Mouse (Mus musculus) megakaryocyte, embryonic 14.5 days (primary cell): ENCODE measurements around the gene Dedd. TPM values are rescaled to one million over a fixed set of nuclear protein-coding genes. Genes with fewer than 3 reads are reported as not detected.

ENCODE experiments used
- H3K27me3 ChIP-seq: replicated peaks from 2 replicates; pipeline ENCODE3; 2012; ENCODE audit warnings: inconsistent platforms
- H3K36me3 ChIP-seq: replicated peaks from 2 replicates; pipeline ENCODE3; 2012; ENCODE audit warnings: low read length, inconsistent platforms, mixed read lengths
- H3K4me1 ChIP-seq: 2 replicates; pipeline ENCODE4 v1.6.1; 2012; ENCODE audit warnings: inconsistent platforms
- H3K4me3 ChIP-seq: replicated peaks from 2 replicates; pipeline ENCODE3; 2012; ENCODE audit warnings: moderate library complexity, mild to moderate bottlenecking, inconsistent platforms
- H3K9me3 ChIP-seq: 2 replicates; pipeline ENCODE4 v1.6.1; 2012; ENCODE audit warnings: inconsistent platforms
- FLI1 ChIP-seq: IDR thresholded peaks from 2 replicates; pipeline ENCODE4 v1.6.1; 2012; ENCODE audit warnings: low read length, inconsistent platforms, mixed read lengths
- GATA1 ChIP-seq: IDR thresholded peaks from 3 replicates; pipeline ENCODE4 v1.6.1; 2012; ENCODE audit warnings: mixed read lengths, low read length, inconsistent platforms, borderline replicate concordance
- polyA plus RNA-seq: library from polyadenylated mRNA; stranded (reverse); fragments of >175 nt; gene quantifications from 2 replicates; pipeline ENCODE4 v1.2.3, GENCODE M21; 2012; ENCODE audit warnings: low replicate concordance; ENCODE audit not compliant: insufficient read depth

Dedd gene
- polyA plus RNA-seq, 1 experiment, result 45.4 TPM

DNA sequence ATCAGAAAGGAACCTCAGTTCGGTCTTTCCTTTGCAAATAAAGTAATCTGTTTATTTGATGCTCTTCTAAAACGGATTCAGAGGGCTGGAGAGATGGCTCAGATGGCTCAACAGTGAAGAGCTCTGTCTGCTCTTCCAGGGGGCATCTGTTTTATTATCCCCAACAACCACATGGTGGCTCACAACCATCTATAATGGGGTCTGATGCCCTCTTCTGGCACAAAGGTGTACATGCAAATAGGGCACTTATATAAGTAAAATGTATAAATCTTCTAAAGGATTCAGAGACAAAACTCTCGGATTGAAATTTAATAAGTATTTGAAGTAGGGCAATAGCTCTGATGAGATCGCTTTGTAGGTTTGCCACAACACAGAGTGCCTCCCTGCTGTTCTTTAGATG lies 29.5 kb downstream of the Dedd start:
- peaks cover 22% of the 10 kb centered on the region for H3K4me1 ChIP-seq
- H3K9me3 ChIP-seq, result no peaks in the 10 kb centered on the region
- no peak overlapping the region for H3K4me3 ChIP-seq
- H3K36me3 ChIP-seq, result peaks cover 48% of the 10 kb centered on the region
- no peaks in the 10 kb centered on the region for H3K27me3 ChIP-seq
- TF ChIP-seq FLI1, result no peak
- TF ChIP-seq GATA1, result no peak

DNA sequence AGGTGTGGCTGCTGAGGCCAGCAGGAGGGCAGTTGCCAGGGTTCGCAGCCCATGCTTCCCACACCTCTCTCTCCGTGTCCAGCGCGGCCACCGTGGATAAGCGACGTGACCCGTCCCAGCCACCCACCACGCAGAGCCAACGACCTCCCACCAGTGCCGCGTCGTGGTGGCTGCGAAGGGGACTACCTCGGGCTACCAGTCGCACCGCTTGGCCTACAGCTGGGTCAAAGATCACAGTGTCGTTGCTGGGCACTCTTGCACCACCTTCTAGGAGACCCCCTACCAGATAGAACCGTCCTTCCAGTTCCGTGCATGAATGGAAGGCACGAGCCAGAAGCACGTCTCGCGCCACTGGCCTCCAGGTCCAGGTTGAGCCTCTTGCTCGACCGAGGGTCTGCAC lies 31.3 kb downstream of the Dedd start:
- H3K4me3 ChIP-seq, result peak overlapping the region; percentile 86
- peaks cover 18% of the 10 kb centered on the region for H3K4me1 ChIP-seq
- H3K36me3 ChIP-seq, result peaks cover 44% of the 10 kb centered on the region
- no peak for TF ChIP-seq FLI1
- TF ChIP-seq GATA1, result no peak
- H3K9me3 ChIP-seq, result no peaks in the 10 kb centered on the region
- H3K27me3 ChIP-seq, result peaks cover 1% of the 10 kb centered on the region

DNA sequence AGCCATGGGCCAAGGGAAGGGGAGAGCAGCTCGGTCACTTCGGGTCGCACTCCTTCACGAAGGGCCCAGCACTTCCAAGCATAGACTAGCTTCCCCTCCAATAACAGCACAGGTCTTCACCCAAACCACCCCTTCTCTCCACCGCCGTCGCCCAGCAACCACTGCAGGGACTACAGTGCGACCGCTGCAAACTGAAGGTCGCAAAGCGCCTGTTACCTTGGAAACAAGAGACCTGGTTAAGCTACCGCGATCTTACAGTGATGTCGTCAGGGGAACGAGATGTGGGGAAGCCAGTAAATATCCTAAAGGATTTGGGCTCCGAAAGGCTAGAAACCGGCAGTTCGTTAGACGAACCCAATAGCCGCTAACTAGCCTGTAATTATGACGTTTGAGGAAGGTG lies 31.7 kb downstream of the Dedd start, which contains the start of gene Klhdc9:
Gene Klhdc9, minus strand, starts transcription at position 143 of the 400 bp plus-strand sequence.
- Histone ChIP-seq H3K9me3 (no peaks in the 10 kb centered on the region), H3K36me3 (peaks cover 44% of the 10 kb centered on the region), H3K4me3 (peak within 1 kb of the TSS; percentile 86), H3K4me1 (peaks cover 18% of the 10 kb centered on the region), H3K27me3 (peaks cover 3% of the 10 kb centered on the region)
- no peak for TF ChIP-seq FLI1
- no peak for TF ChIP-seq GATA1

DNA sequence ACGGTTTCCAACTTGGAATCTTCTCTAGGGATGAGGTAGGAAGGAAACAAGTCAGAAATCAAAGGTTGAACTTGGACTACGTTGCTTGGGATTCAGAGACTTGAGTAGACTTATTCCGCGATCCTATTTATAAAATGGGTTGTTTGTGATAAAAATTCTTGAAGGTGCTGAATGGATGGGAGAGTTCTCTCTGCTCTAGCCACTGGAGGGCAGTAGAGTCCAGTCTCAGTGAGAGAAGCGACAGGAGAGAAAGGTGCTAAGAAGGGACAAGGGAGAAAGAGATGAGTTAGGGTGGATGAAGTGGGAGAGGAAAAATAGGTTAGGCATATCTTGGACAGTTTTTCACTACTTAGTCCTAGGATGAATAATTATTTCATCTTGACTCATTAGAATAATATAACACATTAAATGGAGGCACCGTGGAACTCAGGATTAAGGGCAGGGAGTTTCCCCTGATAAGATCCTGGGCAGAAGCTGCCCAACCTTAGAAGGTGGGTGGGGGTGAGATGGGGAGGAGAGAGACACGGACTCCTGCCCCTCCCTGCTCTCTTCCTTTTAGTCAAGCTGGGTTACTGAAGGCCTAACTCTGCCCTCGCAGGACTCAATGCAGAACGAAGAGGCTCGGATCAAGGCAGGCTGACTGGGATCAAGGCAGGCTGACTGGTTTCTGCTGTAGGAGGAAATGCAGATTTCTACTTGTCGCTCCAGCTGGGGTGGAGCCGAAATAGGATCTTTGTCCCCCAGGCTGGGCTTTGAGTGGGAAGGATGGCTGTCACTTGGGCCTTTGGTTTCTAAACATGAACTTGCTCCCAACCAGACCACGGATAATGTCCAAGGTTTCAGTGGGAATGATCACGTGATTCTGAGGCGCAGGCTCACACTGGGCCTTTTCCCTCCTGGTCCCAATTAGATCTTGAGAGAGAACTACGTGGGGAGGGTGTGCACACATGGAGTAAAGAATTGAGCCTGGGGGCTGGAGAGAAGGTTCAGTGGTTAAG lies 32.5 kb downstream of the Dedd start:
- H3K4me1 ChIP-seq, result peaks cover 25% of the 10 kb centered on the region
- TF ChIP-seq GATA1 (no peak), FLI1 (no peak)
- H3K27me3 ChIP-seq, result peaks cover 5% of the 10 kb centered on the region
- peaks cover 41% of the 10 kb centered on the region for H3K36me3 ChIP-seq
- peak overlapping the region; percentile 86 for H3K4me3 ChIP-seq
- H3K9me3 ChIP-seq, result no peaks in the 10 kb centered on the region

DNA sequence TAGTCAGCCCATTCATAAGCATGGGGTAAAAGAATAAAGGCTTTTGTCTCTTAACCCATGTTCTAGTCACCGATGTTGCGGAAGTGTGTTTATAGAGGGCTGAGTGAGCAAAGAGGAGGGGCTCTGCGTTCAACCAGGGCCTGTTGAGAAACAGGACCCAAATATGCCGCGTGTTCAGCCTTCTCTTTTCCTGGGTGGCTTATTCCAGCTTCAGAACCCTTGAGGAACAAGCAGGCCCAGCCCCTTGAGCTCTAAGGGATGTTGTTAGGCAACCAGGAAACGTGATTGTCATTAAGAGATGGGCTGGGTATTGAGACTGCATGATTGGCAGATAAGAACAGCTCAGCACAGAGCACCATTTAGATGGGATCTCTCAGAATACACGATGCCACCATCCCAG lies 37.0 kb downstream of the Dedd start:
- no peak for TF ChIP-seq FLI1
- TF ChIP-seq GATA1, result no peak
- no peaks in the 10 kb centered on the region for H3K36me3 ChIP-seq
- peaks cover 25% of the 10 kb centered on the region for H3K27me3 ChIP-seq
- H3K9me3 ChIP-seq, result no peaks in the 10 kb centered on the region
- H3K4me1 ChIP-seq, result peaks cover 52% of the 10 kb centered on the region
- H3K4me3 ChIP-seq, result no peak overlapping the region

DNA sequence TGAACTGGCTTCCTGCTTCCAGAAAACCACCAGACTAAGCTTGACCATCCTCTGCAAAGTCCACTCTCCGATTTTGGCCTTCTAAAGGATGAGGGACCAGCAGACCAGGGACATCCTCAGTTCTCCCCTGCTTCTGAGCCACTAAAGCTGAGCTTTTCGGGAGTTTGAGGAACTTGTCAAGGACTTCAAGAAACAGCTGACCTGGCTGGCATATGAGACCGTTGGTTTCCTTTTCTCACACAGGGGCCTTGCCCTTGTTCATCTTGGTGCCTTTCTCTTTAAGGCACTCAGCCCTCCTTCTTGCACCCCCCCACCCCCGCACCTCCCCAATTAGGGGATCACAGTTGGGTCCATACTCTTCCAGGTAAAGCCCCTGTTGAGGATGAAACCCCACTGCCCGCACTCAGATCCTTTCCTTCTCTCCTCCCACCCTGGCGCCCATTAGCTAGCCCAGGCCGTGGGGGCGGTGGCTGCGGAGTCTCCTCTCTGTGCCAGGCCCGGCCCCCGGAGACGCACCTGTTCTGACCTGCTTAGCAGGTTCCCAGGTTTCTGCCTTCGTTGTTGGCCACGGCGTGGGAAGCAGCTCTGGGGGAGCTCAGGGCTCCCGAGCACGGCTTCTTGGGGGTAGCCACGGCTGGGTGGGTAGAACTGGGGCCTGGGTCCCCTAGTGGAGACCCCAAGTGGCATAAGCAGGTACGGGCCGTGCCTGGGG lies 41.1 kb downstream of the Dedd start, which contains the start of gene Nectin4:
Gene Nectin4, plus strand, starts transcription at position 255 of the 712 bp plus-strand sequence.
- Histone ChIP-seq H3K4me3 (peak within 1 kb of the TSS; percentile 66), H3K9me3 (no peaks in the 10 kb centered on the region), H3K36me3 (no peaks in the 10 kb centered on the region), H3K4me1 (peaks cover 71% of the 10 kb centered on the region), H3K27me3 (peaks cover 50% of the 10 kb centered on the region)
- no peak for TF ChIP-seq GATA1
- no peak for TF ChIP-seq FLI1

DNA sequence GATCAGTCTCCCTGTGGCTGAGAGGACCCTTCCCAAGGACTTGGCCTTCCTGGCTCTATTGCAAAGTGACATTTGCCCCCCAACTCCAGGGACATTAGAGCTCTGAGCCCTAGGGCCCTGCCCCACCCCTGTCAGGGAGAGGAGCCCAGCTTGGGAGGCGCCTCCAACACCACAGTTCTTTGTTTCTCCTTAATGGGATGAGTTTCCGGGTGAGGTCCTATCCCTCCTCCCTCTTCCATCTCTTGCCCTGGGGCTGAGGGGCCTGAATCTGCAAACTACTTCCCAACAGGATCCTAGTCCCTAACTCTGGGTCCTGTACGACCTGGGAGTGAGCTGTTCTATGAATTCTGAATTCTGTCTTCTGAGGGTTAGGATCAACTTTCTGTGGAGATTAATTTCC lies 43.9 kb downstream of the Dedd start:
- H3K36me3 ChIP-seq, result no peaks in the 10 kb centered on the region
- peaks cover 44% of the 10 kb centered on the region for H3K27me3 ChIP-seq
- H3K4me3 ChIP-seq, result no peak overlapping the region
- no peak for TF ChIP-seq GATA1
- TF ChIP-seq FLI1, result no peak
- H3K4me1 ChIP-seq, result peaks cover 64% of the 10 kb centered on the region
- H3K9me3 ChIP-seq, result no peaks in the 10 kb centered on the region

DNA sequence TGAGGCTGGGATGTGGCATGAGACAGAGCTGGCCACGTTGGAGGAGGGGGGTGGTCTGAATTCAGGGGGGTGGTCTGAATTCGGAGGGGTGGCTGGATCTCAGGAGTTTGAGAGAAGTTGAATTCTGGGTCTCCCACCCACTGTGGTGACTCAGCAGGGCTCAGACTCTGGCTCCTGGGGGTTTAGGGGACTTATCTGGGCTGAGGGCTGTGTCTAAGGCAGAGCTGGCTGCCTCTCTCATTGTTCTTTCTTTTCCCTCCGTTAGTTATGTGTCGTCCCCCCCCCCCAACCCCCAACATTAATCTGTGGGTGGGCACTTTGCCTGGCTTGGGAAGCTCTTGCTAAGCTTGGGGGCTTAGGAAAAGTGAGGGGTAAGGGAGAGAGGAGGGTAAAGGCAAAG lies 45.0 kb downstream of the Dedd start:
- Histone ChIP-seq H3K4me1 (peaks cover 65% of the 10 kb centered on the region), H3K36me3 (no peaks in the 10 kb centered on the region), H3K9me3 (no peaks in the 10 kb centered on the region), H3K27me3 (peaks cover 42% of the 10 kb centered on the region), H3K4me3 (peak overlapping the region; percentile 53)
- no peak for TF ChIP-seq FLI1
- TF ChIP-seq GATA1, result no peak

DNA sequence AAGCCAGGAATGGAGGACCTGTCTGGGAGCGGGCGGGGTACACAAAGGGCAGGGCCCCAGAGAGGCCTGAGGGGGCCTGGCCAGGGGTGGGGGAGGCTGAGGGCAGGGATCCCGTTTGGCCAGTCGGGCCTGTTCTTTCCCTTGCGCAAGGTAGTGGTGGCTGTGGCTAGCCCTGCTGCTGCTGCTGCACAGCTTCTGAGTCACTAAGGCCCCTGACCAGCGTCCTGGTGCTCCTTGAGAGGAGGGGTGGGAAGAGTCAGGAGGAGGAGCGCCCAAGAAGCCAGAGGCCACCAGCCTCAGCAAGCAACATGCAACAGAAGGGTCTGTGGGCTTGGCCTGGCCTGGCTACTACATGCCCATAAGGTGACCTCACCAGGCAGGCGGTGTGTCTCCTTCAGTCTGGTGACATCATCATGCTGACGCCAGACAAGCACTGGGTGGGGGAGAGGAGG lies 46.7 kb downstream of the Dedd start:
- Histone ChIP-seq H3K4me3 (peak overlapping the region; percentile 4), H3K27me3 (peaks cover 41% of the 10 kb centered on the region), H3K4me1 (peaks cover 65% of the 10 kb centered on the region), H3K36me3 (no peaks in the 10 kb centered on the region), H3K9me3 (no peaks in the 10 kb centered on the region)
- TF ChIP-seq GATA1, result no peak
